Mouse (Mus musculus): ENCODE measurements around the gene Catip.

Gene Catip

GRCm38 (mm10) chr1:74397919-74398451 is 36.1 kb downstream of the Catip start:
- peak; percentile 72 for DNase-seq (ENCODE audit: low read depth, low spot score)

GRCm38 (mm10) chr1:74400531-74400930 is 38.6 kb downstream of the Catip start:
- DNase-seq (ENCODE audit: low read depth, low spot score), result no peak

DNA sequence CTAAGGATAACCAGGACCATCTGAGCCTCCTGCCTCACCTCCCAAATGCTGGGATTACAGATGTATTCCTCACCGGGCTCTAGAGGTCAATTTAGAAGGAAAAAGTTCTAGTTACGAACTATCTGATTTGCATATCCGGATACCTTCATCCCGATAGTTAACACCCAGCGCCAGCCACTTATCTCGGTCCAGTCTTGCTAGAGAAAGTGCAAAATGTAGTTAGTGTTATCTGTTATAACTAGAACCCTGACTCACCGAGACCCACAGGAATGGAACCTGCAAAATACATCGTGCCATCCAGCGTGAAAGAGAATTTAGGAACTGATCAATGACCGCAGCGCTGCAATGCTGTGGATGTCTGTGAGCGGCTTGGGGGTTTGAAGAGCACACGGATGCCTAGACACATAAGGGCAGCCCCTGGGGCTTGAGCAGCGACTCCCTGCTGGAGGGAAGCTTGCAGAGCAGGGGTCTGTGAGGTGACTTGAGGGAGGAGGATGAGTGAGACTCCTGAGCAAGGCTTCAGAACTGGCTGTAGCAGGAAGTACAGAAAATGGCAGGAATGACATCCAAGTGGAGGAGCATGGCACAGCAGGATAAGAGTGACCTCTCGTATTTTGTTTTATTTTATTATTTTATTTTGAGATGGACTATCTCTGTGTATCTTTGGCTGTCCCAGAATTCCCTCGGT is 39.3 kb downstream of the Catip start:
- no peak for DNase-seq (ENCODE audit: low read depth, low spot score)

DNA sequence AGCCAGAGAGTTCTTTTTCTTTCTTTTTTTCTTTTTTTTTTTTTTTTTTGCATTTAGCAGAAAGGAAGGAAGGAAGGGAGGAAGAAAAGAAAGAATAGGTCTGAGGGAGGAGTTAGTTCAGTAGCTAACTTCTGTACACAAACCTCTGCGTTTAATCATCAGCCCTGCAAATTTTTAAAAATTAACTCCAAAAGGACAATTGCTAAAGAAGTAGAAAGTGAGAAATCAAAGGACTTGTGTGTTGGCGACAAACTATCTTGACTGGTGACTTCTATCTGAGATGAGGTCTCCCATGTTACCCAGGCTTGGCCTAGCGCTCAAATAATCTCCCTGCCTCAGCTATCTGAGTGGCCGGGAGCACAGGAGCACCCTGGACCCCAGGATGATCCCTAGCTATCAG is 42.3 kb downstream of the Catip start:
- no peak for DNase-seq (ENCODE audit: low read depth, low spot score)

DNA sequence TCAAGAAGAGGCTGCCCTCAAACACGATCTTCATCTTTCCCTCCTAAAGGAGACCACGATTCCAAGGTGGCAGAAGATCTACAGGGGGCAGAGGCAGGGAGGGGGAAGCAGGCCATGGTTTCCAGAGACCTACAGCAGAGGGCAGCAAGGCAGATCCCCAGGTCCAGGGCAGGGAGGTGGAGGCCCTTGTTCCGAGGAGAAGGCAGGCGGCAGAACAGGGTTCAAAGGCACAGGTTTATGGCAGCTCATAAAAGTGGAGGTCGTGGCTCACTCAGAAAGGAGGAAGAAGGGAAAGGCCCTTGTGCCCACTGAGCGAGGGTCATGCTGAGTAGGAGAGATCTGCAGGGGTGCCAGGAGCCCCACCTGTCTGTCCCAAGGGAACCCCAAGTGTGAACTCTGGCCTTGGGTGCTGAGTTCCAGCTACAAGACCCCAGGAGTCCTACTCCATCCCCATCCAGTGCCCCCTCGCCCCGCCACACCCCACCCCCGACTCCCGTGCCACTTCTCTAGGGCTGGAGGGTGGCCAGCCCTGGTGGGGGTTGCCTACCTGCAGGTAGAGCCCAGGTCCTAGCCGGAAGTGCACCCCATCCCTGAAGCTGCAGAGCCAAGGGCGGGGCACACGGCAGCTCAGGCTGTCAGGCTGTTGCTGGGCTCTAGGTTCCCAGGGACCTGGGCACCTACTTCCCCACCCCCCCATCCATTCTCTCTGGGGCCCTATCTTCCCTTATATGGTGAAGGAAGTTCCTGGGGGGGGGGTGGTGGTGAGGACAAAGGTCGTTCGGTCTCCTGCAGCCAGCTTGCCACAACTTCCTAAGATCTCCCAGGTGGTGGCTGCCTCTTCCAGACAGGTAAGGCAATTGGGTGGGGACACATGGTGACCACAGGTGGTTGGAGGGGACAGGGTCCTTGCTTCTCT is 46.9 kb downstream of the Catip start, which contains the start of gene Vil1:
Vil1 (plus strand) TSS at position 788 of the 916 bp plus-strand sequence.
- DNase-seq (ENCODE audit: low read depth, low spot score), result no peak

GRCm38 (mm10) chr1:74411753-74412325 is 49.9 kb downstream of the Catip start:
- DNase-seq (ENCODE audit: low read depth, low spot score), result no peak

DNA sequence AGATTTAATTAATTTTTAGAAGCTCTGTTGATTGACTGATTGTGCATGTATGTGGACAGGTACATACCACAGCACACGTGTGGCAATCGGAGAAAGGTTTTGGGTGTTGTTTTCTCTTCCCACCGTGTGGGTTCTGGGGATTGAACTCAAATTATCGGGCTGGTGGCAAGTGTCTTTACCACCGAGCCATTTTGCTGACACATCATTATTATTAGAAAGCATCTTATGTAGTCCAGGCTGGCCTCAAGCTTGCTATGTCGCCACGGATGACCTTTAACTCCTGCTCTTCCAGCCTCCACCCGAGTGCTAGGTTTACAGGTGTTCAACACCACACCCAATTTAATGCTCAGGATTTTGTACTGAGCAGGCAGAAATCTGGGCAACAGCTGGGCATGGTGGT is 50.8 kb downstream of the Catip start:
- DNase-seq (ENCODE audit: low read depth, low spot score), result no peak

DNA sequence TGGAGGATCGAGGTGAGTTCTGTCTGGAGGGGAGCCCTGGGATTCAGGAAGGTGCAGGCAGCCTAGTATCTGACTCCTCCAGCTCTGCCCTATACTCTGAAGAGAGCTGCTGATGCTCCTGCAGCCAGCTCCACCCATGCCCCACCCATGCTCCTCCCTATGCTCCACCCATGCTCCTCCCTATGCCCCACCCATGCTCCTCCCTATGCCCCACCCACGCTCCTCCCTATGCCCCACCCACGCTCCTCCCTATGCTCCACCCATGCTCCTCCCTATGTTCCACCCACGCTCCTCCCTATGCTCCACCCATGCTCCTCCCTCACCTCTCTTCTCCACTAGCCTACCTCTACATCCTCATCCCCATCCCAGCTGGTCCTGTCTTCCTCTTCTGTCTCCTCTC is 53.2 kb downstream of the Catip start:
- no peak for DNase-seq (ENCODE audit: low read depth, low spot score)

All from mesoderm, embryonic 11.5 days (tissue).